Mouse (Mus musculus) lung, postnatal 10 days (tissue): ENCODE measurements at regions not wholly inside any gene's neighbourhood (a gene's known extent, or its start where the extent isn't known, plus 50 kb on each side); places are given as distances from the start of the nearest gene placed in this dataset.

Experiments used
- DNase-seq: peaks from one replicate; pipeline ENCODE4 v3.0.0; 2021

GRCm38 (mm10) chr15:49043035-49043434 is 4841.7 kb upstream of the Gm7489 start:
- DNase-seq: no peak

GRCm38 (mm10) chr15:49065069-49065468 is 4819.6 kb upstream of the Gm7489 start:
- DNase-seq: no peak

- peak; percentile 96 for DNase-seq
These were observed 4818.8 kb upstream of the Gm7489 start for GRCm38 (mm10) chr15:49065875-49066274.

GRCm38 (mm10) chr15:49066367-49066766 is 4818.3 kb upstream of the Gm7489 start:
- no peak for DNase-seq
